Mouse (Mus musculus) limb, embryonic 12.5 days (tissue): ENCODE measurements around the gene Mrps27. TPM values are rescaled to one million over a fixed set of nuclear protein-coding genes. Genes with fewer than 3 reads are reported as not detected.

Experiments
- ATAC-seq: fragments of 200-750 bp; cut with Nextera tagmentation; 2 replicates; pipeline ENCODE4 v1.8.0; 2017; ENCODE audit warnings: low read depth, moderate TSS enrichment; ENCODE audit not compliant: insufficient number of reproducible peaks, insufficient read depth, low FRiP score, low TSS enrichment
- H3K27ac ChIP-seq: fragments of 300-500 bp; sonication (generic); 2 replicates; pipeline ENCODE4 v1.5.1; 2016; ENCODE audit warnings: mild to moderate bottlenecking, moderate library complexity
- H3K27me3 ChIP-seq: fragments of 300-500 bp; sonication (generic); 2 replicates; pipeline ENCODE4 v1.6.1; 2016; ENCODE audit warnings: mild to moderate bottlenecking, moderate library complexity
- H3K36me3 ChIP-seq: fragments of 300-500 bp; sonication (generic); 2 replicates; pipeline ENCODE4 v1.6.1; 2016; ENCODE audit warnings: mild to moderate bottlenecking, moderate library complexity
- H3K4me1 ChIP-seq: fragments of 300-500 bp; sonication (generic); replicated peaks from 2 replicates; pipeline ENCODE4 v1.6.1; 2016
- H3K4me2 ChIP-seq: fragments of 300-500 bp; sonication (generic); 2 replicates; pipeline ENCODE4 v1.6.1; 2016; ENCODE audit warnings: mild to moderate bottlenecking, moderate library complexity
- H3K4me3 ChIP-seq: fragments of 300-500 bp; sonication (generic); replicated peaks from 2 replicates; pipeline ENCODE4 v1.5.1; 2016; ENCODE audit warnings: mild to moderate bottlenecking
- H3K9ac ChIP-seq: fragments of 300-500 bp; sonication (generic); replicated peaks from 2 replicates; pipeline ENCODE4 v1.6.1; 2016; ENCODE audit warnings: mild to moderate bottlenecking, moderate library complexity
- H3K9me3 ChIP-seq: fragments of 300-500 bp; sonication (generic); 2 replicates; pipeline ENCODE4 v1.6.1; 2016; ENCODE audit warnings: mild to moderate bottlenecking, moderate library complexity
- WGBS: fragments of 180-500 bp; shearing (Covaris S2); methylation state at CpG from one replicate; pipeline ENCODE4 v1.1.7; 2016; 5-methylcytosine and 5-hydroxymethylcytosine counted together
- polyA plus RNA-seq: library from polyadenylated mRNA; unstranded; fragments of >200 nt; fragmentation: Nextera tagmentation; extraction: Ambion mirVana; gene quantifications from 2 replicates; pipeline ENCODE4 v1.2.1, GENCODE M21; 2016

The Mrps27 gene
- polyA plus RNA-seq, 1 experiment from 2014 or later, result 66.2 TPM

DNA sequence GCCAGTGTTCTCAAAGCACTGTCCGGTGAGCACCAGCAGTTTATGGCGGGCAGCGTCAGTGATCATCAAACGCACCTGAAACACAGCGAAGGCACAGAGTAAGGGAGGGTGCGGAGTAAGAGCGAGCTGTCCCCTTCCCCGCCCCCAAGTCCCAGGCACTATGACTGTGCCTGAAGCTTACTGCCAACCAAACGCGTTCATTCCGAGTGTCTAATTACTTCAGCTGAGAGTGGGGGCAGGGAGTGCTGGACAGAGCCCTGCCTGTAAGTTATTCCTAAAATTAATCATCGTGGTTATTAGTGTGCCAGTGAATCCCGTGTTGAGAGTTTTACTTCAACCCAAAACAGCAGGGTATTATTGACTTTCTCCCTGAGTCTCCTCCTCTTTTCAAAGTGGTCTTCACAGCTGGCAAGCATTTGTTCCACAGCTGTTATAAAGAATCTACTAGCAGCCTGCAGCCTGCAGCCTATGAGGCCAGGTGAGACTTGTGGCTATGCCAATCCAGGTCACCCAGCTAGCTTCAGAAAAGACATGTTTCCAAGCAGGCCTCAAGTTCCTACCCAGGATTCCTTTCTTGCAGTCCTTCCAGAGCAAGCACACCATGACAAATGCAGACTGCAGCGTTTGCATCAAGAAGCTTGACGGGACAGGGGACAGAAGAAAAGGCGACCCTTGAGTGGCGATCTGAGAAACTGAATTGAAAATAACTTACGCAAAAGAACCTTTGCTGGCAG, 97.3 kb downstream of the Mrps27 start:
- WGBS, result 44% methylated on average over 18 of the region's 18 CpGs
- Histone ChIP-seq H3K9me3 (no peaks in the 10 kb centered on the region), H3K36me3 (peaks cover 23% of the 10 kb centered on the region), H3K27ac (peak overlapping the region; percentile 71), H3K4me1 (peaks cover 32% of the 10 kb centered on the region), H3K4me3 (no peak overlapping the region), H3K27me3 (no peaks in the 10 kb centered on the region), H3K4me2 (peak overlapping the region; percentile 6; the same call in 1 of the 2 replicates), H3K9ac (no peak overlapping the region)
- peak; percentile 58; the same call in 1 of the 2 replicates for ATAC-seq

DNA sequence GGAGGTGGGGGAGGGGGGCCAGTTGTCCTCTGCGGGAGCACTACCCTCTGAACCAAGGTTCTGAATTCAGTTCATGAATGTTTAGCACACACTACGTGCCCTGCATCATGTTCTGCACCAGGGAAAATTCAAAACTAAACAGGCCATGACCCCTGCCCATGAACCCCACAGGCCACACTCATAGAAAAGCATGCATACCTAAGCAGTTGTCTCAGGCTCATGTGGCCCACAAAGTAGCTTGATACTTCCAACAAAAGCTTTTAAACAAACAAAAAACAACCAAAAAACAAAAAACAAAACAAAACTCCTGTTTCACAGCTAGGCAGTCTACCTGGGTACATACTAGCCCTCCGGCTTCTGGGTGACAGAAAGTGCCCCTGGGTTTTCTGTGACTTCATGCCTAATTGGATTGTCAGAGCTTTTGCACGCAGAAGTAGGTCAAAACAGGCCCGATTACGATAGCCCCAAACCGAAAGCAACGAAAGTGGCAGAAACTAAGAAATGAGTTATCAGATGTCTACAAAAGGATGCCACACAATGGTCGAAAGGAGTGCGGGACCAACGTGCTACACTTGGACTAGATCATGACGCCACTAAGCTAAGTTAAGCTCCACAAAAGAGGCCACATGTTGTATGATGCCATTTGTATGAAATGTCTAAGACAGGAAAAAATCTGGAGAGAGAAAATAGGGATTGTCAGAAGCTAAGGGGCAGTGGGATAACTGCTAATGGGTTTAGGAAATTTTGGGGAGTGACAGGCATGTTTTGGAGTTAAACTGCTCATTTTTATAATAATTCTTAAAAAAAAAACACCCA, 98.1 kb downstream of the Mrps27 start:
- Histone ChIP-seq H3K27me3 (no peaks in the 10 kb centered on the region), H3K4me1 (peaks cover 35% of the 10 kb centered on the region), H3K4me2 (no peak overlapping the region), H3K4me3 (no peak overlapping the region), H3K27ac (peak overlapping the region; percentile 71), H3K36me3 (peaks cover 19% of the 10 kb centered on the region), H3K9me3 (no peaks in the 10 kb centered on the region), H3K9ac (no peak overlapping the region)
- ATAC-seq, result no peak
- WGBS, result 78% methylated on average over 12 of the region's 12 CpGs

DNA sequence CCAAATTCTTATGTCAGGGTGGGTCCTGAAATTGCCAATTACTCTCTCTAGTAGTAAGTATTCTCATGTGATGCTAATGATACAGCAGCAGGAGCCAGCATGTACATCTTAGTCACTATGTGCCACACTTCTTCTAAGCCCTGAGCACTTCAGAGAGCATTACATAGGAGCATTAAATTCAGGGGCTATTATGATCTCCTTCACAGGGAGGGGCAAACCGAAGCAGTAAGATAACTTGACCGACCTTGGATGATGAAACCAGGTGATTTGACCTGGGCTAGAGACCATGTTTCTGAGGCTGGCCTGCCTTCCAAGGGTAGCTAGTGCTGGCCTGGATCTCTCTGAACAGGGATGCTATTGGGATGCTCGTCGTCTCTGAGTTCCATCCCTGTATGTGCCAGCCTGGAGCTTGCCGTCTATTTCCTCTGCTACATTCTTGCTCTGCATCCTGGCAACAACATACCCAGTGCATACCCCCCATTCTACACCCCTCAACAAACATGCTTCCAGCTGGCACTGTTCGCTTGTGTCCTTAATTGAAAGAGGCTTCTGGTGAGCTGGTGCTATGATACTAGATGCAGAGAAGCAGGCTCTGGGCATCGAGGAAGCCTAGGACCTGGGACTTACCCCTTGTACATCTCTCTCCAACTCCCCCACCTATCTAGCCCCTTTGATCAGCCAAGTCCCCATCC, 99.0 kb downstream of the Mrps27 start:
- Histone ChIP-seq H3K4me3 (no peak overlapping the region), H3K27me3 (no peaks in the 10 kb centered on the region), H3K9ac (no peak overlapping the region), H3K4me2 (no peak overlapping the region), H3K27ac (no peak overlapping the region), H3K9me3 (no peaks in the 10 kb centered on the region), H3K36me3 (peaks cover 18% of the 10 kb centered on the region), H3K4me1 (peaks cover 42% of the 10 kb centered on the region)
- WGBS, result 89% methylated on average over 7 of the region's 7 CpGs
- ATAC-seq, result no peak

DNA sequence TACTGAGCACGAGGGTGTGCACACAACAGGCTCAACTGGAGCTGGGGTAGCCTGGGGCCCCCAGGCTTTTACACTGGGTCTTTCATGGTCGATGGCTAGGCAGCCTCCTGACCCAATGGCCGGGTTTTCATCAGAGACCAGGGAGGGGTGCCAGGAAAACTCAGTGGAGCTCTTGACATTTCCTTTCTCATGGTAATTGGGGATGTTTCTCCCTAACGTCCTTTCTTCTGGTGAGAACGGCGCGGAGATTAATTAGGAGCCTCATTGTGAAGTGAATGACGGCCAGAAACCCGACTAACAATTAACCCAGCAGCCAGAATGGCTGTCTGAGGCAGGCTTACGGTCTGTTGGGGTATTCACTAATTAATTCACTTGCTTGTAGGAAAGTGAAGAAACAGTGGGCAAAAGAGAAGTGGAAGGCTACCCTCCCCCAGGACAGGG, 99.9 kb downstream of the Mrps27 start:
- ATAC-seq, result no peak
- Histone ChIP-seq H3K27me3 (no peaks in the 10 kb centered on the region), H3K4me1 (peaks cover 49% of the 10 kb centered on the region), H3K9ac (no peak overlapping the region), H3K4me2 (peak overlapping the region; percentile 23; the same call in 1 of the 2 replicates), H3K36me3 (peaks cover 17% of the 10 kb centered on the region), H3K27ac (0 out of 2 replicates have a peak overlapping the region, but pooled peaks have one; percentile 25), H3K9me3 (no peaks in the 10 kb centered on the region), H3K4me3 (no peak overlapping the region)
- 15% methylated on average over 10 of the region's 10 CpGs for WGBS

DNA sequence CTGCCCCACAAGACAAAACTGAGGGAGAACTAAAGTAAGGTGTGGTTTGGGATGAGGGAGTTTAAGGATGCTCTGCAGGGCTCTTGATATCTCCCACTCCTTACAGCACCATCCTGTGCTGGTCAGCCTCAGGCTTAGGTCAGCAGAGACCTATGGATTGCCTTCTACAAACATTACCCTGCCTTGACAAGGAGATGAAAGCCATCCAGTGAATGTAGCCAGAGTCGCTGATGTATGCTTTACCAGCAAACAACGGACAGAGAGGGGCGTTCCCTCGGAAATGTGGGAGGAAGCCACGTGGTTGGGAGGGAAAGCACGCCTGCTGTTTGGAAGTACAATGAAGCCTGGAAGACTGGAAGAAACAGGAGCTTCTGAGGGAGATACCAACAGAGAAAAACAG, 100.3 kb downstream of the Mrps27 start:
- Histone ChIP-seq H3K27me3 (no peaks in the 10 kb centered on the region), H3K4me1 (peaks cover 53% of the 10 kb centered on the region), H3K9ac (no peak overlapping the region), H3K4me3 (no peak overlapping the region), H3K9me3 (no peaks in the 10 kb centered on the region), H3K27ac (no peak overlapping the region), H3K4me2 (peak overlapping the region; percentile 23; the same call in 1 of the 2 replicates), H3K36me3 (peaks cover 13% of the 10 kb centered on the region)
- 5% methylated on average over 6 of the region's 6 CpGs for WGBS
- ATAC-seq, result no peak

DNA sequence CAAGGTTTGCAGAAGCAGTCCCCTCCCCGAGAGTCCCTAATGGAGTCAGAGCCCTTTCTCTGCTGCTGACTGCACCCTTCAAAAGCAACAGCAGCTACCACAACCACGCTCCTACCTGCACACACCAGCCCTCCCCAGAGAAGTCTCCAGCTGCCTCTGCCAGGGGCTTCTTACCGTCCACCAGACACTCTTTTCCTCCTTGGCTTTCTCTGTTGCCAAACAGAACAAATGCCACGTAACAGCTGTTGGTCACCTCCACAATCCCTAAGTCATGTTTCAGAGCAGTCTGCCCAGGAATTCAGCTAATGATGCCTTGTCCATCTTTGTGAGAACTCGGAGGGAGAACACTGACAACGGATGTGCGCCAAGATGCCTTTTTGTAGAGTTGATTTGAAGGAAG, 102.4 kb downstream of the Mrps27 start:
- H3K36me3 ChIP-seq, result no peaks in the 10 kb centered on the region
- WGBS, result 87% methylated on average over 7 of the region's 7 CpGs
- H3K4me3 ChIP-seq, result no peak overlapping the region
- peaks cover 51% of the 10 kb centered on the region for H3K4me1 ChIP-seq
- no peaks in the 10 kb centered on the region for H3K9me3 ChIP-seq
- no peak for ATAC-seq
- no peaks in the 10 kb centered on the region for H3K27me3 ChIP-seq
- no peak overlapping the region for H3K9ac ChIP-seq
- H3K27ac ChIP-seq, result no peak overlapping the region
- H3K4me2 ChIP-seq, result no peak overlapping the region

DNA sequence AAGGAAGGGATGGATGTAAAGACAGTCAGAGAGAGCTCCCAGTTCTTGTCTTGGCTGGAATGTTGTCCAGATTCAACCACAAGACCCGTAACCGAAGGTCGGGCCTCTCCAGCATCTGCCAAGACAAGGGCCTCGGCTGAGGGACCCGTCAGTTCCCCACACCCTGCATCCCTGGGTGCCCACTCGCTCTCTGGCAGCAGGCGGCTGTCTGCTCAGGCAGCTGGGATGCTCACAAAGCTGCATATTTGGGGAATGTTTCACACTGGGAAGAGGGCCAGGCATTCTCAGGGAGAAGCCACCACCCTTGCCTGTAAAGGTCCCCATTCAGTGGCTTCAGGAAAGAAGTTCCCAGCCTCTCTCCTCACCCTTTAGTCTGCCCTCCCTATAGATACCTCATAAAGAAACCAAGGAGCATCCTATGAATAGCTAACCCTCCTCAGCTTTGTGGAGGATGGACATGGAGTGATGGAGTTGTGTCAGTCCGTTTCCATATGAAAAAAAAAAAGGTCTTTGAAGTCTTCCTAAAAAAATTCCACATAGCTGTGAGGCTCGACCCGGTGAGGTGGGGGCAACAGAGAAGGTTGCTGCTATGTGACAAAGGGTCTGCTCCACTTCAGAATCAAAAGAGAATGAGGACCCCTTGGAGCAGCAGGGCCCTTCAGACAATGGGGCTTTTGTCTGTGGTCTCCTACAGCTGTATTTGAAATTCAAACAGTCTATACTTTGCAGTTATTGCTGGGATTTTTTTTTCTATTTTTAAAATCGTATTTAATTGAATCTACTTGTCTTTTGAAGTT, 103.0 kb downstream of the Mrps27 start:
- no peak overlapping the region for H3K4me3 ChIP-seq
- no peak overlapping the region for H3K27ac ChIP-seq
- no peak overlapping the region for H3K4me2 ChIP-seq
- WGBS, result 65% methylated on average over 11 of the region's 11 CpGs
- H3K36me3 ChIP-seq, result no peaks in the 10 kb centered on the region
- H3K9ac ChIP-seq, result no peak overlapping the region
- no peaks in the 10 kb centered on the region for H3K9me3 ChIP-seq
- peaks cover 45% of the 10 kb centered on the region for H3K4me1 ChIP-seq
- ATAC-seq, result no peak
- no peaks in the 10 kb centered on the region for H3K27me3 ChIP-seq

DNA sequence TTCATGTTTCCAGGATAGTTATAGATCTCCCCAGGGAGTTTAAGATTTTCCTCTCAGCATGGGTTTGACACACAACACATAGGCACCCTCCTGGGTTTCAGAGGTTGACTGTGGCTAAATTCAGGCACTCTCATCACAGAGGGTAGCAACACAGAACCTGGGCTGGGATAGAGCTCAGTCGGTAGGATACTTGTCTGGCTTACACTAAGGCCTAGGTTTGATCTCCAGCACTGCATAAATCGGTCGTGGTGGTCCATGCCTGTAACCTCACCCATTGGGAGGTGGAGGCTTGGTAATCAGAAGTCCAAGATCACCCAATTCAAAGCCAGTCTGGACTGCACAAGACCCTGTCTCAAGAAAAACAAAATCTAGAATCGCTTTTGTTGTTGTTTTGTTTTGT, 103.7 kb downstream of the Mrps27 start:
- no peak overlapping the region for H3K4me2 ChIP-seq
- no peak for ATAC-seq
- 69% methylated on average over 4 of the region's 4 CpGs for WGBS
- H3K9me3 ChIP-seq, result no peaks in the 10 kb centered on the region
- no peak overlapping the region for H3K9ac ChIP-seq
- no peaks in the 10 kb centered on the region for H3K27me3 ChIP-seq
- H3K36me3 ChIP-seq, result no peaks in the 10 kb centered on the region
- peaks cover 42% of the 10 kb centered on the region for H3K4me1 ChIP-seq
- no peak overlapping the region for H3K4me3 ChIP-seq
- no peak overlapping the region for H3K27ac ChIP-seq

DNA sequence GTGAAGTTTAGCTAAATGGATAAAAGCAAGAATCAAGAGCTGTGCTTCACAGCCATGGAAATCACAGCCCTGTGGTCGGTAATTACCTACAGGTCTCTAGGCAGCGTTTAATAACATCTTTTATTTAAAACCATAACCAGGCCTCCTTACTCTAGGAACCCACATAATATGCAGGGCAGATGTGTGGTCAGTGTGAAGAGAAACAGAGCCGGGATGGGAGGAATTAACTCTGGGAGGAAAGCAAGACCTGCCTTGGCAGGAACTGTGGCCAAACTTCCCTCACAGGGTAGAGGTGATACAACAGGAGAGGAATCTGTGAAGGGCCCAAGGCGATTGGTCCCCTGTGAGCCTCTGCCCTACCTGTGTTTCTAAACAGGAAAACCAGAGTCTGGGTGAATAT, 105.0 kb downstream of the Mrps27 start:
- Histone ChIP-seq H3K36me3 (no peaks in the 10 kb centered on the region), H3K27ac (peak overlapping the region; percentile 77), H3K4me2 (no peak overlapping the region), H3K4me3 (no peak overlapping the region), H3K4me1 (peaks cover 38% of the 10 kb centered on the region), H3K27me3 (no peaks in the 10 kb centered on the region), H3K9ac (no peak overlapping the region), H3K9me3 (no peaks in the 10 kb centered on the region)
- WGBS, result 48% methylated on average over 4 of the region's 4 CpGs
- peak; percentile 72 for ATAC-seq

DNA sequence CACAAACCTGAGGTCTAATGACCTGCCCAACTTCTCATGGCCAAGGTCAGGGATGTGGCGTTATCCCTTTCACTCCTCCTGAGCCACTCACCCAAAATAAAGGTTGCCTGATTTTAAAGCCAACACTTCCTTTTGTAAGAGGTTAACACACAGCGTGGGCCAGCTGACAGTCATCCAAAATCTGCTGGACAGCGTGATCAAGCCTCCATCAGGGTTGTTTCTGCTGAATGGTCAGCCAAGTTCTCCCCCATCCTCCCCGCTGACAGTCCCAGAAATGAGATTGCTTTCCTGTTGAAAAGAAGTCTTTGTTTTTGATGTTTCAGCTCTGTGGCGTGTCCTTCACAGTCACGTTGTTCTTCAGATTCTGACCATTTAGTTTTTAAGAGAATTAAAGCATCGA, 106.2 kb downstream of the Mrps27 start:
- 95% methylated on average over 7 of the region's 7 CpGs for WGBS

More for the DNA sequence above, 106.2 kb downstream of the Mrps27 start:
- H3K4me2 ChIP-seq, result no peak overlapping the region
- no peak overlapping the region for H3K4me3 ChIP-seq
- H3K9me3 ChIP-seq, result no peaks in the 10 kb centered on the region
- no peak for ATAC-seq
- H3K36me3 ChIP-seq, result no peaks in the 10 kb centered on the region
- peaks cover 31% of the 10 kb centered on the region for H3K4me1 ChIP-seq
- H3K27ac ChIP-seq, result no peak overlapping the region
- H3K27me3 ChIP-seq, result no peaks in the 10 kb centered on the region
- no peak overlapping the region for H3K9ac ChIP-seq
